Mouse (Mus musculus) bone marrow macrophage, adult 2 months (primary cell): ENCODE data around the gene Coa7. TPM values are rescaled to one million over a fixed set of nuclear protein-coding genes. Genes with fewer than 3 reads are reported as not detected.

Experiments used
- H3K27ac ChIP-seq: 2 replicates; pipeline ENCODE4 v1.5.1; 2012; ENCODE audit warnings: low read depth, low read length; ENCODE audit not compliant: insufficient read depth
- H3K4me1 ChIP-seq: 2 replicates; pipeline ENCODE4 v1.6.1; 2012; ENCODE audit warnings: low read length; ENCODE audit not compliant: control insufficient read depth, insufficient read depth
- H3K4me3 ChIP-seq: 2 replicates; pipeline ENCODE4 v1.5.1; 2012; ENCODE audit warnings: mild to moderate bottlenecking, low read length, moderate library complexity; ENCODE audit not compliant: insufficient read depth
- CTCF ChIP-seq: IDR thresholded peaks from 2 replicates; pipeline ENCODE4 v1.5.1; 2012; ENCODE audit warnings: low read depth, mild to moderate bottlenecking, low read length, moderate library complexity
- POLR2A ChIP-seq: IDR thresholded peaks from 2 replicates; pipeline ENCODE4 v1.6.1; 2012; ENCODE audit warnings: mild to moderate bottlenecking, low read depth, low read length, borderline replicate concordance
- polyA plus RNA-seq: library from polyadenylated mRNA; stranded (reverse); fragments of >200 nt; gene quantifications from 2 replicates; pipeline ENCODE4 v1.2.4, GENCODE M21; 2012; ENCODE audit not compliant: missing spikeins, insufficient read depth, insufficient read length

Gene Coa7
- 7.9 and 10.3 TPM in 2 replicates for polyA plus RNA-seq

- Histone ChIP-seq H3K4me1 (peaks cover 4% of the 10 kb centered on the region; the same call in 1 of the 2 replicates), H3K27ac (peak within 1 kb of the TSS; percentile 75), H3K4me3 (peak within 1 kb of the TSS; percentile 76)
- TF ChIP-seq POLR2A, result no peak
- TF ChIP-seq CTCF, result no peak
Measured at GRCm38 (mm10) chr4:108327730-108328484, at the start of gene Coa7. TSS of gene Coa7 (plus strand) at chr4:108328140.

GRCm38 (mm10) chr4:108300266-108300665, 27.7 kb upstream of the Coa7 start:
- Histone ChIP-seq H3K27ac (no peak overlapping the region; the same call in 1 of the 2 replicates), H3K4me3 (peak overlapping the region; percentile 90), H3K4me1 (peaks cover 28% of the 10 kb centered on the region)
- TF ChIP-seq POLR2A, result no peak
- no peak for TF ChIP-seq CTCF

DNA sequence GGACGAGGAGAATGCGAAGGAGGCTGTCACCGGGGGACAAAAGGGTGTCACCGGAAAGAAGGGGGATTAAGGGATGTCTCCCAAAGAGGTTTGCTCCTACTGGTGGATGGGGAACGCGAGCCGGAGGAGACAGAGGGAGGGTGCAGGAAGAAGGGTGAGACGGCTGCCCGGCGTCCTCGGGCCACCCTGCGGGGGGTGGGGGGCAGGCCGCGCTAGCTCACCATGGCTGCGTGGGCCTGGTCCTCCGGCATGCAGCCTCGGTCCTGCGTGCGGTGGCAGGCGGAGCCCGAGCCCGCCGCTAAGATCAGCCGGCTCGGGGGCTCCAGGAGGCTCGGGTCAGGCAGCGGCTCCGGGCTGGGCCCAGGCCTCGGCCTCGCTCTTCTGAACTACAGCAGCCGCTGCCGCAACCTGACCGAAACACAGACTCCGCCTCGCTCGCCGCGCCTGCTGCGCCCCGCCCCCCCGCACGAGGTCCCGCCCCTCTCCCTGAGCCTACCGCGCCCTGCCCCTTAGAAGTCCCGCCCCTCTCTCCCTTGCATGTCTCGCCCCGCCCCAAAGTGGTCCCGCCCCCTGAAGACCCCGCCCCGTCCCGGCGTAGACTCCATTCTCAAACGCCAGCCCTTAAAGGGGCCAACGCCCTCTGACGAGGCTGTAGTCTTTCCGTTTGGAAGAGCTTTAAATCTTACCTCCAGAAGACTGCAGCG, 27.1 kb upstream of the Coa7 start, which contains the start of gene Zyg11b:
Gene Zyg11b (minus strand): TSS at position 427 of the 704 bp plus-strand sequence.
- peak within 1 kb of the TSS; percentile 90 for H3K4me3 ChIP-seq
- peaks cover 26% of the 10 kb centered on the region for H3K4me1 ChIP-seq
- TF ChIP-seq CTCF (no peak), POLR2A (no peak)
- peak within 1 kb of the TSS; percentile 64 for H3K27ac ChIP-seq

- Histone ChIP-seq H3K4me3 (no peak overlapping the region), H3K4me1 (peaks cover 26% of the 10 kb centered on the region), H3K27ac (no peak overlapping the region)
- TF ChIP-seq CTCF (no peak), POLR2A (no peak)
Measured at GRCm38 (mm10) chr4:108302296-108302890, 25.5 kb upstream of the Coa7 start.

GRCm38 (mm10) chr4:108310706-108311105, 17.2 kb upstream of the Coa7 start:
- Histone ChIP-seq H3K27ac (no peak overlapping the region), H3K4me3 (no peak overlapping the region), H3K4me1 (no peaks in the 10 kb centered on the region)
- TF ChIP-seq CTCF (no peak), POLR2A (no peak)

DNA sequence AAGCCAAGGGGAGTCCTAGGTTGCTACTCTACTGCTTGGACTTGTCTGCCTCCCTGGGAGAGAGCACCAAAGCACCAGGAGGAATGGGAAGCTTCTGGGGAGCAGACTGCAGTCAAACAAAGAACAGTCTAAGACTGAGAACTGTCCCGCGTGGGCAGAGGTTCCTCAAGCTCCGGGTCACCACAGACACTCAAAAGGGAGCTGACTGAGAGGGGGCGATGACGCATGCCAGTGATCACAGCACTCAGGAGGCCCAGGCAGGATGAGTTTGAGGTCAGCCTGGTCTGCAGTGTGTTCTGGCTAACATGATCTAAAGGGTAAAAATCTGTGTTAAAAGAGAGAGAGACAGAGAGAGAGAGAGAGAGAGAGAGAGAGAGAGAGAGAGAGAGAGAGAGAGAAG, 13.9 kb upstream of the Coa7 start:
- no peak for TF ChIP-seq POLR2A
- no peak for TF ChIP-seq CTCF
- Histone ChIP-seq H3K4me3 (no peak overlapping the region), H3K4me1 (peaks cover 14% of the 10 kb centered on the region), H3K27ac (no peak overlapping the region)

DNA sequence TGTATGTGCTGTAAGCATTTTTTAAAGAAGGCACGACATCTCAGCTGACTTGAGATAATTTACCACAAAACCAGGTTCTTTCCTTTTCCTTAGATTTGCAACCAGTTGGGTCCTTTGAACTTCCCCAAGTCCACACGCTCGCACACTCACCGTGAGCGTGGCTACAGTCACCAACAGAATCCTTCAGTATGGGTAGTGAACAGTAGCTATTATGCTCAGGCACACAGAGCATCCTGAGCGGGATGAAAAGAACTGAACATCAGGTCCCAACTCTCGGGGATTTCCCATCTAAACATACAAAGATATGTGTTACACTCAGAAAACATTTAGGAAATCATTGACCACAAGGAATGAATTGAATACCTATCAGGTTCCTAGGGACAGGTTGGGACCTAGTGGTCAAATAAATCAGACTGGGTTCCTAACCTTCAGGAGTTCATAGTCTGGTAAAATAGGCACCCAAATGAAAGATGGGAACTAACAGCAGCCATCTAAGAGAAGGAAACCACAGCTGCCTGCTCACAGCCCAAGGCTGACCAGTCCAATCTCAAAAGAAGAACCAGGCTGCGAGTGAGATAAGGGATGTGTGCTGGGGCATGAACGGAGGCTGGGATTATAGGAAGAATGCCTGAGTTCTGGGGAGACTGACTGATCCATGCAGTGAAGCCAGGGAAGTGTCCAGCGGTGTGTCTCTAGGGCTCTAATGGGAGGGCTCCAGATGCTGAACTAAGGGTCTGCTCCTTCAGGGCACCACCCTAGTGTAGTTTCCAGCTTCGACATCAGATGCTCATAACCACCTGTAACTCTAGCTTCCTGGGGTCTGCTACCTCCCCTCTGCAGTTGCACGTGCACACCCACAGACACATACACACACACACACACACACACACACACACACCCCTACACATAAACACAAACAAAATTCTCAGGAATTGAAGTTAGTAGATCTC, 10.0 kb upstream of the Coa7 start:
- Histone ChIP-seq H3K4me1 (peaks cover 16% of the 10 kb centered on the region), H3K27ac (peak overlapping the region; percentile 46), H3K4me3 (no peak overlapping the region)
- TF ChIP-seq CTCF, result no peak
- TF ChIP-seq POLR2A, result no peak

- H3K4me1 ChIP-seq, result peaks cover 16% of the 10 kb centered on the region
- TF ChIP-seq POLR2A (no peak), CTCF (no peak)
- H3K27ac ChIP-seq, result peak overlapping the region; percentile 46
- H3K4me3 ChIP-seq, result no peak overlapping the region
Measured at GRCm38 (mm10) chr4:108318649-108319615, 9.0 kb upstream of the Coa7 start.
